Mouse (Mus musculus): Measurements from ENCODE around the gene Ctnnd1.

Gene Ctnnd1

GRCm38 (mm10) chr2:84600977-84601376, 49.6 kb downstream of the Ctnnd1 start:
- no peak for DNase-seq (ENCODE audit: low read depth)

GRCm38 (mm10) chr2:84599270-84599888, 51.2 kb downstream of the Ctnnd1 start:
- no peak for DNase-seq (ENCODE audit: low read depth)

GRCm38 (mm10) chr2:84597123-84597522, 53.4 kb downstream of the Ctnnd1 start:
- DNase-seq (ENCODE audit: low read depth), result no peak

- DNase-seq (ENCODE audit: low read depth), result no peak
These were observed 57.8 kb downstream of the Ctnnd1 start for GRCm38 (mm10) chr2:84592801-84593200.

GRCm38 (mm10) chr2:84585700-84586099, 64.9 kb downstream of the Ctnnd1 start:
- no peak for DNase-seq (ENCODE audit: low read depth)

- DNase-seq (ENCODE audit: low read depth), result no peak
These were observed 68.3 kb downstream of the Ctnnd1 start for GRCm38 (mm10) chr2:84582286-84582685.

GRCm38 (mm10) chr2:84581208-84581607, 69.4 kb downstream of the Ctnnd1 start:
- DNase-seq (ENCODE audit: low read depth), result no peak

- no peak for DNase-seq (ENCODE audit: low read depth)
These were observed 71.3 kb downstream of the Ctnnd1 start for GRCm38 (mm10) chr2:84579311-84579710.

GRCm38 (mm10) chr2:84574130-84574529, 76.4 kb downstream of the Ctnnd1 start:
- no peak for DNase-seq (ENCODE audit: low read depth)

GRCm38 (mm10) chr2:84556888-84557514, 93.6 kb downstream of the Ctnnd1 start:
- peak; percentile 45 for DNase-seq (ENCODE audit: low read depth)

GRCm38 (mm10) chr2:84551390-84552100, 99.0 kb downstream of the Ctnnd1 start:
- no peak for DNase-seq (ENCODE audit: low read depth)
